Mouse (Mus musculus): ENCODE measurements at regions not wholly inside any gene's neighbourhood (a gene's known extent, or its start where the extent isn't known, plus 50 kb on each side); places are given as distances from the start of the nearest gene placed in this dataset.

DNA sequence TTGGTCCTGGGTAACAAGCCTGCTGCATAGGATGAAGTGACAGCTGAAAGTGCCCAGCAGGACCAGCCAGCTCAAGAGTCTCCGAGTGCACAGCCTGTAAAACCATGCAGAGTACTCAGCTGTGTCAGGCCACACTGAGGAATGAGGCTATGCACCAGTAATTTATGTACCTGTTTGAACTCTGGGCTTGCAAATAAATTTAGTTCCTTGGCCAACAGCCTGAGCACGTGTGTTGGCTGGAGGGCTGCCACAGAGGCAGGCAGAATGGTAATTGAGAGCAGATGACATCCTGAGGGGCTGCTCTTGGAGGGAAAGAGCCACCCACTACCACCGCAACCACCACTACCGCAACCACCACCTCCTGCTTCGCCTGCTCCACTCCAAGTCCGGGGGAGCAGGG, 273.3 kb downstream of the Rybp start:
- ATAC-seq (ENCODE audit: insufficient number of reproducible peaks, insufficient read depth, low FRiP score, low read depth): peak; percentile 52; the same call in 1 of the 2 replicates
- Histone ChIP-seq H3K27ac (replicated peaks in 1 of 2; ENCODE audit: control insufficient read depth in 1 of 2, insufficient read depth in 1 of 2, low read depth in 2 of 2, low read length in 2 of 2) (peak overlapping the region; percentile 26 to 67; a peak in 2 of 4 replicates), H3K4me2 (ENCODE audit: low read length) (peak overlapping the region; percentile 12; the same call in 1 of the 2 replicates)

DNA sequence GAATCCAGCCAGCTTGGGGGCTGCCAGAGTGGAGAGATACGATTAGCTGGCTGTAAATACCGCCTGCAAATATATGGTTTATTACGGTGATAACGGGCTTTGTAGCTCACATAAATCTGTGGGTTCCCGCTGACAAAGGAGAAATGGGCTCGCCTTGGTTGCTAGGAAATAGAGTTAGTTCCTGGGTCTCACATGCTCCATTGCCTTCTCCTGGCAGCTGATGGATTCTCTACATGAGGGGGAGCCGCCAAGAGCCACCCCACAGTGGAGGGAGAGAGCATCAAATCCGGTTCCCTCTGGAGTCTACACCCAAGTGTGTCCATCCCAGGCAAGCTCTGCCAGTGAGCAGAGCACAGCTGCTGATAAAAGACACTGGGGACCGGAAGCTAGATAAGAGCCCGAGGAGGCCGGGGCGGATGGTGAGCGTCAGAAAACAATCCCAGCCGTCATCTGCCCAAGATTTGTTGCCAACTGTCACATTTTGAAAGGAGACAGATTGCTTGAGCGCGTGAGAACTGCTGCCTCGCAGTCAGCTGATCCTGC, 275.7 kb downstream of the Rybp start:
- peak; percentile 91 for ATAC-seq (ENCODE audit: insufficient number of reproducible peaks, insufficient read depth, low FRiP score, low read depth)
- WGBS: 11% methylated on average over 17 of the region's 17 CpGs
- Histone ChIP-seq H3K27me3 (ENCODE audit: control insufficient read depth, insufficient read depth, low read length) (peaks cover 24% of the 10 kb centered on the region), H3K4me2 (ENCODE audit: low read length) (peak overlapping the region; percentile 54), H3K4me1 (ENCODE audit: control insufficient read depth in 2 of 2, insufficient read depth in 2 of 2, low read length in 2 of 2) (peaks cover 17 to 37% of the 10 kb centered on the region in 2 experiments), H3K9ac (ENCODE audit: low read length) (no peak overlapping the region), H3K36me3 (ENCODE audit: control insufficient read depth, insufficient read depth, low read length) (no peaks in the 10 kb centered on the region), H3K4me3 (ENCODE audit: control insufficient read depth in 1 of 2, insufficient read depth in 1 of 2, low read depth in 1 of 2, low read length in 2 of 2) (no peak overlapping the region), H3K27ac (replicated peaks in 1 of 2; ENCODE audit: control insufficient read depth in 1 of 2, insufficient read depth in 1 of 2, low read depth in 2 of 2, low read length in 2 of 2) (peak overlapping the region; percentile 24 to 63; a peak in 3 of 4 replicates), H3K9me3 (ENCODE audit: control insufficient read depth, low read length) (no peaks in the 10 kb centered on the region)

More for the DNA sequence above, 273.3 kb downstream of the Rybp start:
- WGBS: 33% methylated on average over 6 of the region's 6 CpGs
- H3K36me3 ChIP-seq (ENCODE audit: control insufficient read depth, insufficient read depth, low read length): no peaks in the 10 kb centered on the region
- H3K4me3 ChIP-seq (ENCODE audit: control insufficient read depth in 1 of 2, insufficient read depth in 1 of 2, low read depth in 1 of 2, low read length in 2 of 2): no peak overlapping the region
- H3K27me3 ChIP-seq (ENCODE audit: control insufficient read depth, insufficient read depth, low read length): peaks cover 32% of the 10 kb centered on the region
- H3K9ac ChIP-seq (ENCODE audit: low read length): no peak overlapping the region; the same call in 1 of the 2 replicates
- H3K4me1 ChIP-seq (ENCODE audit: control insufficient read depth in 2 of 2, insufficient read depth in 2 of 2, low read length in 2 of 2): peaks cover 17 to 37% of the 10 kb centered on the region in 2 experiments
- no peaks in the 10 kb centered on the region for H3K9me3 ChIP-seq (ENCODE audit: control insufficient read depth, low read length)

DNA sequence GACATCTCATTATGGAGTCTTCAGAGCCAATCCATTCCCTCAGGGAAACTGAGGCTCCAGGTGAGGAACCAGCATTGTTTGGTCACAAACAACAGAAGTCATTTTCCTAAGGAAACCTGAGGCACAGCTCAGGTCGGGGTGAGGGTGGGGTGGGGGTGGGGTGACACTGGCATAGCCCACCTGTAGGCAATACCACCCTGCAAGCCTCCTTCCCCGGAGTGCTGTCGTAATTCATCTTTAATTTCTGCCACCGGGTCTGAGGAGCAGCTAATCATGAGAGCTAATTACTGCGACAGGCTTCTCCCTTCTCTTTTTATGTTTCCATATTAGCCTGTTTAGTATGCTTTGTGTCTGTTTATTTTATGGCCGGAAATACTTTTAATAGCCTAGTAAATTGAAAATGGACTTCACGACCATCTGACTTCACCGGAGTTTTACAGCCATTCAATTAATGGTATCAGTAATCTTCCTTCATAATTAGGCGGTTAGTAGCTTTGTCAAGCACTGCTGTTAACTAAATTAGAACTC, 276.3 kb downstream of the Rybp start:
- Histone ChIP-seq H3K9ac (ENCODE audit: low read length) (no peak overlapping the region), H3K27ac (replicated peaks in 1 of 2; ENCODE audit: control insufficient read depth in 1 of 2, insufficient read depth in 1 of 2, low read depth in 2 of 2, low read length in 2 of 2) (peak overlapping the region; percentile 24 to 63; a peak in 3 of 4 replicates), H3K27me3 (ENCODE audit: control insufficient read depth, insufficient read depth, low read length) (peaks cover 21% of the 10 kb centered on the region), H3K4me1 (ENCODE audit: control insufficient read depth in 2 of 2, insufficient read depth in 2 of 2, low read length in 2 of 2) (peaks cover 17 to 37% of the 10 kb centered on the region in 2 experiments), H3K36me3 (ENCODE audit: control insufficient read depth, insufficient read depth, low read length) (no peaks in the 10 kb centered on the region), H3K4me3 (ENCODE audit: control insufficient read depth in 1 of 2, insufficient read depth in 1 of 2, low read depth in 1 of 2, low read length in 2 of 2) (no peak overlapping the region), H3K9me3 (ENCODE audit: control insufficient read depth, low read length) (no peaks in the 10 kb centered on the region), H3K4me2 (ENCODE audit: low read length) (peak overlapping the region; percentile 54)
- ATAC-seq (ENCODE audit: insufficient number of reproducible peaks, insufficient read depth, low FRiP score, low read depth): no peak
- WGBS: 60% methylated on average over 9 of the region's 9 CpGs

DNA sequence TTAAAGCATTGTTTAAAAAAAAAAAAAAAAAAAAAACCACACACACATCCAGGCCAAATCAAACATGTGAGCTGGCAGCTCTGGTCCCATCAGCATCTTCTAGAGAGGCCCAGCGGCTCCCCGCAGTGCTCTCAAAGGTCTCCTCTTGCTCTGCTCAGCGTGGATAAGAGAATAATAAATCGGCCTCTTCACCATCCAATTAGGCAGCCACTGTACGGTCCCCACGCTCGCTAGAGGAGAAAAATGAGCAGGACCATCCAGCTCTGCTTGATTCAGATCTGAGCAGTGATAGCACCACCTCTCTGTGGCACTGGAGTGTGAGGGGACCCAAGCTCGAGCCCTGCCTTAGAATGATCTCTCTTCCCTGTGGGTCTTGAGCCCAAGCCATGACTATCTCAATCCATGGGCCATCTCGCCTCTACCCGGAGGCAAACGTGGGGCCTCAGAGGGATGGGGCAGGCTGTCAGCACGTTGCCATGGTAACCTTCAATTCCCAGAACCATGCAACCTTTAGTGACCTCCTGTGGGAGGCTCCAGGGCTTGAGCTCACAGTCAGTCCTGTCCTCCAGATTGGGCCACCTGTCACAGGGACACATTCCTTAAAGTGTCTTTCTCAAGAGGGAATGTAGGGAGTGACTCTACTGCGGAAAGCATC, 273.6 kb upstream of the Prok2 start:
- WGBS: 60% methylated on average over 13 of the region's 13 CpGs
- peaks cover 0 to 3% of the 10 kb centered on the region in 2 experiments; a peak in 2 of 4 replicates for H3K4me1 ChIP-seq (ENCODE audit: control insufficient read depth in 2 of 2, insufficient read depth in 2 of 2, low read length in 2 of 2)

DNA sequence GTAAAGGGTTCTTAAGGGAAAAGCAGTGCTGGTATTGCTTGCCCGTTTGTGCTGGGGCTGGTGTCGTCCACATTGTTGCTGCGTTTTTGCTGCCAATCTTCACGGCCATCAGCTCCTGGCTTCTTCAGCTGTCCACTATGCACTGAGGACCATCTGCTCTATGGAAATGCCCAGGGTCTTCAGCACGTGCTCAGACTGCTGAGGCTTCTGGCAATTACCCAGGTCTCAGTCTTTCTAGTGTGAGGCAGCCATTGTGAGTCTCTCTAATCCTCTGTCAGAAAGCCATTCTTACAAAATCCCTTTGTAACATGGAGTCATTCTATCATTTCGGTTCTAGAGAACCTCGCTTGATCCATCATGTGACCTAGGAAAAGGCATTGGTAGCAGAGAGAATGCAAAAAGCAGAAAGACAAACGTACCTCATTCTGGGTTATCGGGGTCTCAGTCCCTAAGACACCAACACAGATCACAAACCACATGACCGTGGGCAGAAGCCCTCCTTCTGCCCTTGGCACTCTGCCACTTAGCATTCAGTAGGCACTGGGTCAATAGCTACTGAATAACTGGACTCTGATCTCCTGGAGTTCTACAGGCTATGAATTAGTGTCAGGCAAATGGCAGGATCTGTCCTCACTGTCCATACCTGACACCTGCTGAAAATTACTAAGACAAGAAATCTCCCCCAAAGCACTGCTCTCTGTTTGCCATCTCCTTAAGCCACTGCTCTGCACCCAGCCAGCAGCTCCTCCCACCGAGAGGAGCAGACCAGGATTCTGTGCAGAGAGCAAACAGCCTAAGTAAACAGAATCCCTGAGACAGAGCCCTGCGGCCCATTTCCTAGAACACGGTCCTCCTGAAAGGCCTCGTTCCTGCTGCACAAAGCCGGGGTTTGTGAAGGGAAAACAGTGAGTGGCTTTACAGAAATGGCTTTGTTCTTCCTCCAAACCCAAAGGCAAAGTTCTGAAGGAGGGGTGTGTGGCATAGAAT, 270.1 kb upstream of the Prok2 start:
- 59% methylated on average over 15 of the region's 15 CpGs for WGBS
- no peak overlapping the region for H3K9ac ChIP-seq (ENCODE audit: low read length)
- no peak overlapping the region for H3K27ac ChIP-seq (replicated peaks in 1 of 2; ENCODE audit: control insufficient read depth in 1 of 2, insufficient read depth in 1 of 2, low read depth in 2 of 2, low read length in 2 of 2)
- no peak overlapping the region for H3K4me2 ChIP-seq (ENCODE audit: low read length)
- peaks cover 55% of the 10 kb centered on the region for H3K27me3 ChIP-seq (ENCODE audit: control insufficient read depth, insufficient read depth, low read length)
- peaks cover 24 to 32% of the 10 kb centered on the region in 2 experiments for H3K4me1 ChIP-seq (ENCODE audit: control insufficient read depth in 2 of 2, insufficient read depth in 2 of 2, low read length in 2 of 2)
- no peak for ATAC-seq (ENCODE audit: insufficient number of reproducible peaks, insufficient read depth, low FRiP score, low read depth)
- H3K36me3 ChIP-seq (ENCODE audit: control insufficient read depth, insufficient read depth, low read length): no peaks in the 10 kb centered on the region
- H3K9me3 ChIP-seq (ENCODE audit: control insufficient read depth, low read length): no peaks in the 10 kb centered on the region
- H3K4me3 ChIP-seq (ENCODE audit: control insufficient read depth in 1 of 2, insufficient read depth in 1 of 2, low read depth in 1 of 2, low read length in 2 of 2): no peak overlapping the region

More for the DNA sequence above, 273.6 kb upstream of the Prok2 start:
- Histone ChIP-seq H3K4me3 (ENCODE audit: control insufficient read depth in 1 of 2, insufficient read depth in 1 of 2, low read depth in 1 of 2, low read length in 2 of 2) (no peak overlapping the region), H3K9ac (ENCODE audit: low read length) (no peak overlapping the region), H3K27ac (replicated peaks in 1 of 2; ENCODE audit: control insufficient read depth in 1 of 2, insufficient read depth in 1 of 2, low read depth in 2 of 2, low read length in 2 of 2) (no peak overlapping the region), H3K4me2 (ENCODE audit: low read length) (no peak overlapping the region), H3K36me3 (ENCODE audit: control insufficient read depth, insufficient read depth, low read length) (no peaks in the 10 kb centered on the region), H3K9me3 (ENCODE audit: control insufficient read depth, low read length) (no peaks in the 10 kb centered on the region), H3K27me3 (ENCODE audit: control insufficient read depth, insufficient read depth, low read length) (peaks cover 80% of the 10 kb centered on the region)
- ATAC-seq (ENCODE audit: insufficient number of reproducible peaks, insufficient read depth, low FRiP score, low read depth): no peak

DNA sequence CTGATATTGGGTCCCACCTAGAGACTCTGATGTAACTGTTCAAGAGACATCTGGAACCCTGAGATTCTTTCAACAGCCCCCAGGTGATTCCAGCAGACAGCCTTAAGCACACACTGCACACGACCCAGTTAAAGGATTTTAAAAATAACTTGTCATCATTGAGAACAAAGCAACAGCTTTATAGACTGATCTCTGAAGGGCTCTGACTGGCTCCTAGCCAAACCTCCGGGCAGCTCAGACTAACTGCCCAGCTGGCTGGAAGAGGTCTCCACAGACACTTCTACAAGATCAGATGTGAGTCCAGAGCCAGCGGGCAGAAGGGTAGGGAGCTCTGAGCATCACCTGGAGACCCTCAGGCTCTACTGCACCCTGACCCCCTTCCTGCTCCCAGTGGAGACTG, 267.8 kb upstream of the Prok2 start:
- WGBS: 12% methylated on average over 3 of the region's 3 CpGs

DNA sequence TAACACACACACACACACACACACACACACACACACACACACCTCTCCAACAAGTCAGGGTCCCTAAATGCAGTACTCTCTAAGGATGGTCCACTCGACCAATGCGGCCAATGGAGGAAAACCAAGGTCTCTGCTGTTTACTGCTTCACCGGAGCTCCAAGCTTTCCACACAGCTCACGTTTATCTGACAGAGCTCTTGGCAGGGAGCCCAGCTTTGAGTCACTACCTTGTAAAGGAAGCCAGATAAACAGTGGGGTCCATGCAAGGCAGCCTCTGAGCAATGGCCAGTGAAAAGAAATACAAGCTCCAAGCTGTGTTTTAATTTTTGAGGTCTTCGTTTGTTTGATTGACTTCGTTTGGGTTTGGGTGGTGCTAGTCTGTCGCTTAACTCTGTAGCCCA, 264.9 kb upstream of the Prok2 start:
- no peaks in the 10 kb centered on the region for H3K9me3 ChIP-seq (ENCODE audit: control insufficient read depth, low read length)
- H3K27me3 ChIP-seq (ENCODE audit: control insufficient read depth, insufficient read depth, low read length): peaks cover 22% of the 10 kb centered on the region; the same call in 1 of the 2 replicates
- peak overlapping the region; percentile 34; the same call in 1 of the 2 replicates for H3K4me2 ChIP-seq (ENCODE audit: low read length)
- H3K4me3 ChIP-seq (ENCODE audit: control insufficient read depth in 1 of 2, insufficient read depth in 1 of 2, low read depth in 1 of 2, low read length in 2 of 2): no peak overlapping the region
- 0 out of 2 replicates have a peak overlapping the region, but pooled peaks have one; percentile 17 for H3K9ac ChIP-seq (ENCODE audit: low read length)
- no peaks in the 10 kb centered on the region for H3K36me3 ChIP-seq (ENCODE audit: control insufficient read depth, insufficient read depth, low read length)
- peak; percentile 89 for ATAC-seq (ENCODE audit: insufficient number of reproducible peaks, insufficient read depth, low FRiP score, low read depth)
- peaks cover 36 to 51% of the 10 kb centered on the region in 2 experiments for H3K4me1 ChIP-seq (ENCODE audit: control insufficient read depth in 2 of 2, insufficient read depth in 2 of 2, low read length in 2 of 2)
- WGBS: 4% methylated on average over 7 of the region's 7 CpGs
- H3K27ac ChIP-seq (replicated peaks in 1 of 2; ENCODE audit: control insufficient read depth in 1 of 2, insufficient read depth in 1 of 2, low read depth in 2 of 2, low read length in 2 of 2): peak overlapping the region; percentile 80 to 93

More for the DNA sequence above, 267.8 kb upstream of the Prok2 start:
- Histone ChIP-seq H3K27ac (replicated peaks in 1 of 2; ENCODE audit: control insufficient read depth in 1 of 2, insufficient read depth in 1 of 2, low read depth in 2 of 2, low read length in 2 of 2) (peak overlapping the region; percentile 11 to 17; a peak in 1 of 4 replicates), H3K4me3 (ENCODE audit: control insufficient read depth in 1 of 2, insufficient read depth in 1 of 2, low read depth in 1 of 2, low read length in 2 of 2) (no peak overlapping the region), H3K4me2 (ENCODE audit: low read length) (no peak overlapping the region), H3K9me3 (ENCODE audit: control insufficient read depth, low read length) (no peaks in the 10 kb centered on the region), H3K36me3 (ENCODE audit: control insufficient read depth, insufficient read depth, low read length) (no peaks in the 10 kb centered on the region), H3K4me1 (ENCODE audit: control insufficient read depth in 2 of 2, insufficient read depth in 2 of 2, low read length in 2 of 2) (peaks cover 28 to 44% of the 10 kb centered on the region in 2 experiments), H3K9ac (ENCODE audit: low read length) (no peak overlapping the region), H3K27me3 (ENCODE audit: control insufficient read depth, insufficient read depth, low read length) (peaks cover 33% of the 10 kb centered on the region)
- no peak for ATAC-seq (ENCODE audit: insufficient number of reproducible peaks, insufficient read depth, low FRiP score, low read depth)

All from heart, embryonic 14.5 days (tissue).